Mouse (Mus musculus): ENCODE data around the gene Akap6. TPM values are rescaled to one million over a fixed set of nuclear protein-coding genes. Genes with fewer than 3 reads are reported as not detected.

Gene Akap6
- total and polyA plus RNA-seq, 3 experiments, result not detected

GRCm38 (mm10) chr12:52847830-52848518, 148.8 kb downstream of the Akap6 start:
- no peaks in the 10 kb centered on the region for H3K4me1 ChIP-seq (ENCODE audit: control insufficient read depth in 1 of 2, insufficient read depth in 2 of 2, low read length in 2 of 2)
- no peak overlapping the region for H3K9ac ChIP-seq (ENCODE audit: control insufficient read depth, low read depth, low read length, poor library complexity, severe bottlenecking)
- H3K9me3 ChIP-seq (replicated peaks; ENCODE audit: insufficient read depth, low read length), result no peaks in the 10 kb centered on the region
- H3K27me3 ChIP-seq (ENCODE audit: control insufficient read depth in 1 of 2, insufficient read depth in 2 of 2, low read length in 2 of 2), result peaks cover 0 to 1% of the 10 kb centered on the region in 2 experiments
- no peaks in the 10 kb centered on the region for H3K36me3 ChIP-seq (ENCODE audit: control insufficient read depth in 1 of 2, insufficient read depth in 2 of 2, low read length in 2 of 2)
- H3K27ac ChIP-seq (ENCODE audit: control insufficient read depth, low read depth, low read length), result no peak overlapping the region
- no peaks in the 10 kb centered on the region for H3K79me2 ChIP-seq (ENCODE audit: control insufficient read depth, insufficient read depth, low read length, poor library complexity)
- H3K4me3 ChIP-seq (ENCODE audit: control insufficient read depth in 1 of 2, insufficient read depth in 1 of 2, low read depth in 2 of 2, low read length in 2 of 2), result no peak overlapping the region
- DNase-seq (ENCODE audit: low read depth, low spot score), result no peak
- TF ChIP-seq EP300 (IDR thresholded peaks at IDR 0.05; ENCODE audit: low read depth in 1 of 2, low read length in 2 of 2), result no peak
- no peak for TF ChIP-seq ZNF384 (IDR thresholded peaks at IDR 0.05; ENCODE audit: low read depth, low read length)
- no peak for TF ChIP-seq RAD21 (IDR thresholded peaks at IDR 0.05; ENCODE audit: low read depth, low read length)
- TF ChIP-seq ZMIZ1 (IDR thresholded peaks at IDR 0.05; ENCODE audit: low read depth, low read length), result no peak
- TF ChIP-seq JUND (IDR thresholded peaks at IDR 0.05; ENCODE audit: low read depth, low read length), result no peak

GRCm38 (mm10) chr12:52848519-52848855, 149.3 kb downstream of the Akap6 start:
- TF ChIP-seq RCOR1 (IDR thresholded peaks at IDR 0.05; ENCODE audit: low read depth, low read length), result no peak
- TF ChIP-seq USF1 (IDR thresholded peaks at IDR 0.05; ENCODE audit: low read depth, low read length), result no peak
- TF ChIP-seq ETS1 (IDR thresholded peaks at IDR 0.05; ENCODE audit: low read depth, low read length), result no peak
- no peak for TF ChIP-seq RAD21 (IDR thresholded peaks at IDR 0.05; ENCODE audit: low read depth, low read length)
- no peak for TF ChIP-seq MEF2A (IDR thresholded peaks at IDR 0.05; ENCODE audit: extremely low read depth, insufficient replicate concordance, low read depth, low read length, poor library complexity, severe bottlenecking)
- TF ChIP-seq POLR2AphosphoS5 (IDR thresholded peaks at IDR 0.05; ENCODE audit: borderline replicate concordance, low read depth, low read length), result no peak
- no peak for TF ChIP-seq GATA1 (IDR thresholded peaks at IDR 0.05; ENCODE audit: low read depth, low read length)
- TF ChIP-seq UBTF (IDR thresholded peaks at IDR 0.05; ENCODE audit: borderline replicate concordance, insufficient read depth, low read depth, low read length), result no peak
- no peak for TF ChIP-seq MAZ (IDR thresholded peaks at IDR 0.05; ENCODE audit: low read depth, low read length)
- TF ChIP-seq USF2 (IDR thresholded peaks at IDR 0.05; ENCODE audit: borderline replicate concordance in 1 of 2, insufficient read depth in 1 of 2, low read depth in 1 of 2, low read length in 2 of 2), result no peak
- TF ChIP-seq EP300 (IDR thresholded peaks at IDR 0.05; ENCODE audit: low read depth in 1 of 2, low read length in 2 of 2), result no peak
- TF ChIP-seq SMC3 (IDR thresholded peaks at IDR 0.05; ENCODE audit: low read depth, low read length), result no peak
- TF ChIP-seq E2F4 (IDR thresholded peaks at IDR 0.05; ENCODE audit: borderline replicate concordance, low read depth, low read length), result no peak
- TF ChIP-seq ZKSCAN1 (IDR thresholded peaks at IDR 0.05; ENCODE audit: low read depth, low read length), result no peak
- no peak for TF ChIP-seq CHD1 (IDR thresholded peaks at IDR 0.05; ENCODE audit: low read depth, low read length)
- TF ChIP-seq TBP (IDR thresholded peaks at IDR 0.05; ENCODE audit: low read depth, low read length), result no peak
- TF ChIP-seq MYC (IDR thresholded peaks at IDR 0.05; ENCODE audit: low read depth, low read length), result no peak
- no peak for TF ChIP-seq SIN3A (IDR thresholded peaks at IDR 0.05; ENCODE audit: low read length)
- no peak for TF ChIP-seq GABPA (IDR thresholded peaks at IDR 0.05; ENCODE audit: low read depth, low read length)
- H3K36me3 ChIP-seq (ENCODE audit: control insufficient read depth in 1 of 2, insufficient read depth in 2 of 2, low read length in 2 of 2), result no peaks in the 10 kb centered on the region
- H3K4me1 ChIP-seq (ENCODE audit: control insufficient read depth in 1 of 2, insufficient read depth in 2 of 2, low read length in 2 of 2), result no peaks in the 10 kb centered on the region
- no peak overlapping the region for H3K4me3 ChIP-seq (ENCODE audit: control insufficient read depth in 1 of 2, insufficient read depth in 1 of 2, low read depth in 2 of 2, low read length in 2 of 2)
- no peak overlapping the region for H3K27ac ChIP-seq (ENCODE audit: control insufficient read depth, low read depth, low read length)
- no peaks in the 10 kb centered on the region for H3K79me2 ChIP-seq (ENCODE audit: control insufficient read depth, insufficient read depth, low read length, poor library complexity)
- no peaks in the 10 kb centered on the region for H3K9me3 ChIP-seq (replicated peaks; ENCODE audit: insufficient read depth, low read length)
- H3K27me3 ChIP-seq (ENCODE audit: control insufficient read depth in 1 of 2, insufficient read depth in 2 of 2, low read length in 2 of 2), result peaks cover 0 to 1% of the 10 kb centered on the region in 2 experiments; a peak in 3 of 4 replicates
- H3K9ac ChIP-seq (ENCODE audit: control insufficient read depth, low read depth, low read length, poor library complexity, severe bottlenecking), result no peak overlapping the region
- no peak for DNase-seq (ENCODE audit: low read depth, low spot score)
